Mouse (Mus musculus) thymus, adult 2 months (tissue): ENCODE data around the gene Cpd.

Experiments used
- CTCF ChIP-seq: fragments of 200-500 bp; IDR thresholded peaks from 2 replicates; pipeline ENCODE4 v1.5.1; 2012; ENCODE audit warnings: mild to moderate bottlenecking, control low read depth, low read length, moderate library complexity, borderline replicate concordance; ENCODE audit not compliant: control insufficient read depth, poor library complexity, insufficient read depth; ENCODE audit errors: extremely low read depth
- POLR2A ChIP-seq: fragments of 200-500 bp; IDR thresholded peaks from 2 replicates; pipeline ENCODE4 v1.6.1; 2012; ENCODE audit warnings: mild to moderate bottlenecking, low read length, control low read depth, moderate library complexity; ENCODE audit not compliant: control insufficient read depth, poor library complexity, insufficient read depth; ENCODE audit errors: extremely low read depth

DNA sequence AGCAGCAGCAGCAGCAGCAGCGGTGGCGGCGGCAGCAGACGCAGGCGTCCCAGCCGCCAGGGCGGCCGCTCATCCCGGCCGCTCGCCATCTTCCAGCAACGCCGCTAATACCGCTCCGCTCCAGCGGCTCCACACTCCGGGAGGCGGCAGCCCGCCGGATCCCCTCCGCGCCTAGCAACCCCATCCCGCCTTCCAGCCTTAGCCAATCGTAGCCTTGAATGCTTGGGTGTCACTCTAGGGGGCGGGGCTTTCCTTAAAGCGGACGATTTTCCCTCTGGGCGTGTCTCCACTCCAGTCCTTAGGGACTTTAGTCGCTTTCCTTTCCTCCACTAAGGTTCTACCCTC, at the start of gene Cpd:
- TF ChIP-seq CTCF (no peak), POLR2A (no peak)
